Mouse (Mus musculus) induced T-regulatory cell, adult 2 months (primary cell): ENCODE measurements at regions not wholly inside any gene's neighbourhood (a gene's known extent, or its start where the extent isn't known, plus 50 kb on each side); places are given as distances from the start of the nearest gene placed in this dataset.

Source experiments
- DNase-seq: peaks from one replicate; pipeline ENCODE4 v3.0.0-alpha.2; 2012; ENCODE audit warnings: low read depth

DNA sequence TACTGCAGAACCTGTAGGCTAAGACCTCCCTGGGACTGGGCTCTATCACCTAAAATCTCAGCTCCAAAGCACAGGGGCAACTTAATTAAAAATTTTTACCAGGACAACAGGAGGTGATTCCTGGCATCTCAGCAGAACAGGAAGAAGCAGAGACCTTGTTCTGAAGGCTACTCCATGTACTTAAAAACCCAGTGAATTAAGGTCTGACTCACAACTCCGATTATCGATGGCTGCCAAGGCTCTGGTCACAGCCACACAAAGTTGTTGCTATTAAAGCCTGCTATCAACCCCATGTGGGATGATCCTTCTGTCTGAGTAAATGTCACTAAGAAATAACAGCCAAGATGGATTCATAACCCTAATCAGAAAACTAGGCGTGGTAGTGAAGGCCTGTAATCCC is 202.3 kb upstream of the Camk1g start:
- no peak for DNase-seq

GRCm38 (mm10) chr1:193571088-193571487 is 201.0 kb upstream of the Camk1g start:
- no peak for DNase-seq

DNA sequence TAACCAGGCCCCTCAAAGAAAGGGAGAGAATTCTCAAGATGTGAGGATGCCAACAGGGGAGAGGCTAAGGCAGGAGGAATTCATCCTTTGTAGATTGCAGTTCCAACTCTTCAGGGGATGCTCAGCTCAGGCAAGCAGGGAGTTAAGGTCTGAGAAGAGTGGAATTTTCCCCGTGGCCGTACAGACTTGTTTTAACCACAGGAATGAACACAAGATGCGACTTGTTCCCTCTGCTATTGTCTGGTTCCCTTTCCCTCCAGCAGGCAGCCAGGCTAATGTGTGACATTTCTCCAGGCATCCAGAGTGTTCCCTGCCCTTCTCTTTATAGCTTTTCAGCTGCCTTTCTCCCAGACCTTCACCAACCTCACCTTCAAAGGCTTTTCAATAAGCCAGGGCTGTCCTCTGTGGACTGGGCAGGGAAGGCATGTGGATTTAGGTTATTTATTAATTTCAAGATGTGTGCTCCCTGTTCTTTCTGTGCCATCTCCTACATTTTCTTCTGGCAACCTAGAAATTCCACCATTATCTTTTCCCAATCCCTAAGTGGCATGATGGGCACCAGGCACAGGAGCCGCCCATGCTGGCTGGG is 198.6 kb upstream of the Camk1g start:
- no peak for DNase-seq

GRCm38 (mm10) chr1:193567217-193567616 is 197.1 kb upstream of the Camk1g start:
- no peak for DNase-seq

DNA sequence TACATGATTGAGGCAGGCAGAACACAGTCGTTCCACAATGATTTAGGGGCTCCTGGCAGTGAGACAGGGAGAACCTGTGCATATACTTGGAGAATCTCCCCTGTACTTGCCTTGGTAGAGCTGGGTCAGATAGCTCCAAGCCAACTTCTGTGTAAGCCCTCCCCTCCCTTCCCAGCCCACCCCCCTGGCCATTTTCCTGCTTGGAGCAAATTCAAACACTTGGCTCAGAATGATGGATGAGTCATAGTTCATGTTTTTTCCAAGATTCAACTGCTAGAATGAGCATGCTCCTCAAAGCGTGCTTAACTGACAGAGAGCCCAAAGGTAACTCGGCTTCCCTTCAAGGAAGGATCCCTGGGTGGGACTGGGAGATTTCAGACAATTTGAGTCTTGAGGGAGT is 194.1 kb upstream of the Camk1g start:
- no peak for DNase-seq

DNA sequence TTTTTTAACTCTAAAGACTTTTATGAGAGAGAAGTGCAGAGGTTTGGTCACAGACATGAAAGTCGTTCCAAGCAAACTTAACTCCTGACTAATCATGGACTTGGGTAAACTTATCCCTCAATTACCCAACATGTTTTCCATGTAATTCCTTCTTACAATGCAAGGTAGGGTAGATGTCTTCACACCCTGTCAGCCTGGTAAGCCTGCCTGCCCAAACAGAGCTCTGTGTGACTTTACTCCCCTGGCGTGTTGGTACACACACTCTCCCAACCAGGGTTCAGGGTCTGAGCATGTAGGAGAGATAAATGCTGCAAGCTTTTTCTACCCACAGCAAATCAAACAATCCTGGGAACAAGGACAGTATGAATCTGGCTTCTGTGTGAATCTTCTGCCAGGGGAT is 192.1 kb upstream of the Camk1g start:
- no peak for DNase-seq

DNA sequence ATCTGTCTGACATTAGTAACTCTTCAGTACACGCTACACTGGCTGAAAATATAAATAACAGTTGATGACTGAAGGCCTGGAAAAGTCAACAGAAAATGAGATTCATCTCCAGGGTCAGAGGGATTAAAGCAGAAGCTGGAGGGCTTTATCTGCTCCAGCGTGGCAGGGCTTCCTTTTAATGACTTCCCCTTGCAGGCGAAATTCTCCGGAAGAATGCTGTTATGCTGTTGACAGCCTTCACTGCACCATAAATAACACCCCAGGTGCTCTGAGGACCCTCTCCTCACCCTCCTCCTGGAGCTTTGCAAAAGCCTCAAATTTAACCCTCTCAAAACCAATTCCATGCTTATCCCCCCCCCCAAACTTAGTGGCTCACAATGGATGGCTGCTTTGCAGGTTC is 188.0 kb upstream of the Camk1g start:
- no peak for DNase-seq

GRCm38 (mm10) chr1:193554731-193555130 is 184.6 kb upstream of the Camk1g start:
- DNase-seq: no peak

DNA sequence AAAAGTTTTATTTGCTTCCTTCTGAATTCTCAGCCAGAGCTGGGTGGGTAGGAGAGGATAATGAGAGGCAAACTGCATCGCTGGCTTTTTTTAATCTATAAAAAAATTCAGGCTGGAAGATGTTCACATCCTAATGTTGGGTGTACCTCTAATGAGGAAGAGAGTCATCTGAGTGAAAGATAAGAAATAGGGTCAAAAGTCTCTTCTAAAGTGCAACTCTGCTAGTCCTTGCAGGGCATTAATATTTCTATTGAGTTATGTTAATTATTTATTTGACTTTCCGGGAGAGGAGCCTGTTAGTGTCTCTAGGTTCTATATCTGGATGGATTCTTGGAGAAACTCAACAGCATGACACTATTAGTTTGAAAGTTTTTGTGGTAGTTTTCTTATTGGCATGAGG is 182.2 kb upstream of the Camk1g start:
- no peak for DNase-seq

- DNase-seq: no peak
Measured at GRCm38 (mm10) chr1:193551340-193551739, 181.2 kb upstream of the Camk1g start.

GRCm38 (mm10) chr1:193550761-193551160 is 180.7 kb upstream of the Camk1g start:
- DNase-seq: no peak

DNA sequence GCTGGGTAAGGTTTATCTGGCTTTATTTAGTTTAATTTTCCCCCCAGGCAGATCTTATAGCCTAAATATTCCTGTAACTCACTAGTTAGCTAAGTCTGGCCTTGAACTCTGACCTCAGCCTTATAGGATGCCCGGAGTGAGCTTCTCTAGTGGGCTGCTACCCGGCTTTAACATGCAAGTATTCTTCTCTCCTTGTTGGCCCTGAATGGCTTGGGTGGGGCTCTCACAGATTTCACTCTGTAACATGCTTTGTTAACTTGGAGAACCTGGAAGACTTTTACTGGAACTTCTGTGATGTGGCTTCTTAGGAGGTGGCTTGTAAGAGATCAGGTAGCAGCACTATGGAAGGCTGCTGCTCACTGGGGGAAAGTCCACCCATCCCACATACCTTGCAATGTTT is 177.3 kb upstream of the Camk1g start:
- no peak for DNase-seq

GRCm38 (mm10) chr1:193546044-193546432 is 175.9 kb upstream of the Camk1g start:
- no peak for DNase-seq

- DNase-seq: no peak
Measured at GRCm38 (mm10) chr1:193545406-193546043, 175.4 kb upstream of the Camk1g start.

DNA sequence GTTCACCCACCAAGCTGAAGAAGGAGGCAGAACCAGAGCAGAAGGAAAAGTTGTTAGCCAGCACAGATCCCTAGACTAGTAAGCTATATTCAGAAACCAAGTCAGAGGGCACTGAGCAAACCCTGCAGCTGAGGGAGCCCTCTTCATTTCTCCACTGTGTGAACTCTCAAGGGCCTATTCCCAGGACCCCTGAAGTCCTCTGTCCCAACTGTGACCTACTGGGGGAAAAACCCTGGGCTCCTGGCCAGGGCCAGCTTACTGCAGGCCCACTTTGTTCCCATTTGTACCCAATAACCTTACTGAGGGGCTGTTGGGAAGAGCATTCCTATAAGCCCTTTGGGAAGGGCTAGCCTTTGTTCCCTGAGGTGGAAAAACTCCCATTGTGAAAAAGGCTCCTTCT is 174.7 kb upstream of the Camk1g start:
- DNase-seq: no peak

DNA sequence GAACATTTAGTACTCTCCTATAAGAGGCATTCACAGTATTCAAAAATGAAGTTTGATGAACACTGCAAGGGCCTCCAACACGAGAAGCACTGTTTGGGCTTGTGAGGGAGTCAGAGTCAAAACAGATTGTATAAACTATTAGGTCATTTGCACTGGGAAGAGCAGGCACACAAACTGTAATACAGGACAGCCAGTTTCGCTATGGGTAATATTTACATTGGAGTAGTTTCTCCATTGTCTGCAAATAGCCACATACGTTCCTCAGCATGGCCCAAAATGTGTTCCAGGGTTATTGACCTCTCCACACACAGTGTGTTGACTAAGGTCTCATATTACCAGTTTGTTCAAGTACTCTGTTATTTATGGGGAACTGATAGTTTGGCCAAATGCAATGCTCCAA is 173.7 kb upstream of the Camk1g start:
- DNase-seq: no peak

DNA sequence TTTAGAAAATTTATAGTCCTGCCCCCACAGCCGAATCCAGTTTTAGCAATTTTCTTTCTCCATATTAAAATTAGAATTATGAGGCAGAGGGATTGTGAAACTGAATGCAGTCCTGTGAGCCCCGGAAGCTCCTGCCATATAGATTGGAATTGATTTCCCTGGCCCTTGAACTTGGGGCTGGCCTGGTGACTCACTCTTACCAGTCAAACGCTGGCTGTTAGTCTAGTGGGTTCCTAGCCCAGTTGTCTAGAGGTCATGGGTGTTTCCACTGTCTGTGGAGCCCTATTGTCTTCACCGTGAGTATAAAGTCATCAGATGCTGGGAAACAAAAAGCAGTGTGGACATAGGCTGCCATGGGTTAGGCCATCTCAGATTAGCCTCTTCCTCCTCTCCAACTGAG is 173.2 kb upstream of the Camk1g start:
- no peak for DNase-seq

GRCm38 (mm10) chr1:193541934-193542580 is 172.0 kb upstream of the Camk1g start:
- no peak for DNase-seq

DNA sequence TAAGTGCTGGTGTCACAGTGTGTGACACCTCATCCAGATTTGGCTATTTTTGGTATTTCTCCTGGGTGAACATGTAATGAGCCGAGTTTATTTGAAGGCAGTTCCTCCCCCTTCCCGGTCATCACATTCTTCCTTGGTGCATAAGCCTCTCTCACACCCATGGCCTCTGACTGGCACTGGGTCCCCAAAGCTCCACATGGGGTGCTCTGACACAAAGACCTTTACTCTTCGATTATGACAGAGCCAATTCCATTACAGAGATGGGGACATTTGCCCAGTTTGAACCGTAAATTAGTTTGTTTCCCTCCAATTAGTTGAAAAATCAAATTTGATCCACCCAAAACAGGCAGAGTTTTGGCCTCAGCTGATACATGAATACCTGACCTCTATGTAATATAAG is 171.2 kb upstream of the Camk1g start:
- no peak for DNase-seq

DNA sequence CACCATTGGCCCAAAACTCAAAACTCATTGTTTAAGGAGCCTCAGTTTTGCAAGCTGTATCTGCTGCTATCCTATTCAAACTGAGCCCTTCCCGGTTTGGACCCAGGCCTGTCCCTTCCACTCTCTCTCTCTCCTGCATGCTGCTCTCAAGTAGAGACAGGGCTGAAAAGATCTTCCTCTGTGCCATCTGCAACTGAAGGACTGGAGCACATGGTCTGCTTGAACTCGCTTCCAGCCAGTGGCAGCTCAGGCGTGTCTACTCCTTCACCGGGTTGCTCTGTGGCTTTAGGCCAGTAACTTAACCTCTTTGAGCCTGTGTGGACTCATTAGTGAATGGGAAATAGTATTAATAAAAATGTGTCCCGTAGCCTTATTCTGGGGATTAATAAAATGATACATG is 170.4 kb upstream of the Camk1g start:
- DNase-seq: no peak

GRCm38 (mm10) chr1:193539261-193539660 is 169.2 kb upstream of the Camk1g start:
- no peak for DNase-seq

DNA sequence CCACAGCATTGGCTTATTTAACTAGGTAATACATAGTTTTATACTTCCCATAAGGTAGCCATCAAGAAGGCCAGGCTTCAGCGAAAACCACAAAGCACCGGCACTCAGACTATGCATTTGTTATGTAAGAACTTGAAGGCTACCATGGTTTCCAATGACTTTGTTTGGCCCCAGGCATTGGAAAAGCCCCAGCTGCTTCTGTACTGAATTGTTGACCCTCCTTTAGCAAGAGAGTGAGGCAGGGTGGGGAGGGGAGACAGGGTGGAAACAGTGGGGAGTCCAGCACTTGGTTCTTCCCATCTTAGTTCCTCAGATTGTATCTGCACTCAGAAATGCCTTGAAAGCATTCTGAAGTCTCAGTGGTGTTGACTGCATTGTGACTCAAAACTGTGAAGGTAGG is 168.3 kb upstream of the Camk1g start:
- DNase-seq: no peak

GRCm38 (mm10) chr1:193537616-193538015 is 167.5 kb upstream of the Camk1g start:
- DNase-seq: no peak

GRCm38 (mm10) chr1:193536552-193536951 is 166.5 kb upstream of the Camk1g start:
- no peak for DNase-seq
